Mouse (Mus musculus) layer of hippocampus, adult 8-10 months (tissue): ENCODE data around the gene Olfr862. TPM values are rescaled to one million over a fixed set of nuclear protein-coding genes. Genes with fewer than 3 reads are reported as not detected.

Experiments used
- DNase-seq, 2 experiments: peaks; one replicate each; pipeline ENCODE4 v3.0.0; 2022; ENCODE audit warnings: low spot score in 2 of 2
- total RNA-seq, 4 experiments: library from RNA; stranded (reverse); gene quantifications; 2 replicates each; pipeline ENCODE4 v1.2.4; 2022

Olfr862 gene
- not detected for total RNA-seq

GRCm38 (mm10) chr9:19887904-19888303, at the start of gene Olfr862:
TSS of gene Olfr862 (minus strand) at chr9:19888004.
- DNase-seq = no peak

GRCm38 (mm10) chr9:19916565-19916964, 28.8 kb upstream of the Olfr862 start, which contains the start of gene Olfr77:
TSS of gene Olfr77 (plus strand) at chr9:19916865.
- no peak for DNase-seq

- DNase-seq = no peak
Observed at GRCm38 (mm10) chr9:19911170-19911569, 23.4 kb upstream of the Olfr862 start.

GRCm38 (mm10) chr9:19849647-19850046, 38.2 kb downstream of the Olfr862 start, which contains the start of gene Olfr860:
TSS of gene Olfr860 (minus strand) at chr9:19849747.
- no peak for DNase-seq

Other genes with a start within 250 kb of the Olfr862 start
- gene Olfr857, start 178.6 kb downstream of the Olfr862 start, total RNA-seq = not detected
- not detected for gene Olfr58, start 107.7 kb downstream of the Olfr862 start, total RNA-seq
- gene Olfr859, start 83.1 kb downstream of the Olfr862 start, total RNA-seq = not detected
- not detected for gene Olfr860, start 38.3 kb downstream of the Olfr862 start, total RNA-seq
- gene Olfr77, start 28.9 kb upstream of the Olfr862 start, total RNA-seq = not detected
- not detected for gene Olfr866, start 140.0 kb upstream of the Olfr862 start, total RNA-seq
- not detected for gene Olfr867, start 169.6 kb upstream of the Olfr862 start, total RNA-seq
- gene Olfr868, start 210.6 kb upstream of the Olfr862 start, total RNA-seq = not detected
- not detected for gene Olfr869, start 241.0 kb upstream of the Olfr862 start, total RNA-seq